Mouse (Mus musculus): ENCODE measurements around the gene Baz2a.

Gene Baz2a

GRCm38 (mm10) chr10:128081807-128082476 is 9.4 kb upstream of the Baz2a start:
- CTCF ChIA-PET, result no interaction called here

GRCm38 (mm10) chr10:128082477-128082808 is 8.9 kb upstream of the Baz2a start:
- CTCF ChIA-PET, result interaction anchor here (1.0 kb wide), 1 partner anchor 15 kb away, joined by 3 read pairs; no protein-coding TSS in a partner anchor

GRCm38 (mm10) chr10:128082880-128083421 is 8.4 kb upstream of the Baz2a start, which contains the start of gene Atp5b:
Gene Atp5b, plus strand, starts transcription at chr10:128083273.
- CTCF ChIA-PET, result interaction anchor here (1.0 kb wide), 1 partner anchor 14 kb away, joined by 3 read pairs; no protein-coding TSS in a partner anchor

- CTCF ChIA-PET, result interaction anchor here (0.6 to 1.0 kb wide), 3 partner anchors 14 to 624 kb away, joined by 3 to 6 read pairs (median 3); no protein-coding TSS in a partner anchor
Observed at GRCm38 (mm10) chr10:128083688-128084087, 7.7 kb upstream of the Baz2a start.

GRCm38 (mm10) chr10:128084160-128084559 is 7.2 kb upstream of the Baz2a start:
- CTCF ChIA-PET, result interaction anchor here (0.6 kb wide), 1 partner anchor 623 kb away, joined by 6 read pairs; no protein-coding TSS in a partner anchor

- CTCF ChIA-PET, result interaction anchor here (1.5 kb wide), 1 partner anchor 9 kb away, joined by 3 read pairs; no protein-coding TSS in a partner anchor
Observed at GRCm38 (mm10) chr10:128086391-128086790, 5.0 kb upstream of the Baz2a start.

GRCm38 (mm10) chr10:128087216-128087615 is 4.2 kb upstream of the Baz2a start:
- CTCF ChIA-PET, result interaction anchor here (1.5 kb wide), 1 partner anchor 10 kb away, joined by 3 read pairs; no protein-coding TSS in a partner anchor

- CTCF ChIA-PET, result no interaction called here
Observed at GRCm38 (mm10) chr10:128088181-128088580, 3.2 kb upstream of the Baz2a start.

- CTCF ChIA-PET, result interaction anchor here (0.6 kb wide), 1 partner anchor 87 kb away, joined by 12 read pairs; no protein-coding TSS in a partner anchor
Observed at GRCm38 (mm10) chr10:128089842-128090241, 1.5 kb upstream of the Baz2a start.

- CTCF ChIA-PET, result interaction anchor here (0.7 to 1.0 kb wide), 2 partner anchors 18 to 979 kb away, joined by 4 to 9 read pairs; no protein-coding TSS in a partner anchor
Observed at GRCm38 (mm10) chr10:128090651-128091563, 470 bp upstream of the Baz2a start.

GRCm38 (mm10) chr10:128092506-128093495 is 1.4 kb downstream of the Baz2a start:
- CTCF ChIA-PET, result interaction anchor here (0.6 kb wide), 2 partner anchors 86 to 91 kb away, joined by 3 to 4 read pairs; no protein-coding TSS in a partner anchor

GRCm38 (mm10) chr10:128093496-128094294 is 2.3 kb downstream of the Baz2a start:
- CTCF ChIA-PET, result interaction anchor here (0.5 kb wide), 1 partner anchor 418 kb away, joined by 8 read pairs; no protein-coding TSS in a partner anchor

GRCm38 (mm10) chr10:128094340-128094968 is 3.1 kb downstream of the Baz2a start:
- CTCF ChIA-PET, result interaction anchor here (0.6 to 1.0 kb wide), 5 partner anchors 17 to 654 kb away, joined by 3 to 5 read pairs (median 4); no protein-coding TSS in a partner anchor

GRCm38 (mm10) chr10:128095003-128095636 is 3.7 kb downstream of the Baz2a start:
- CTCF ChIA-PET, result interaction anchor here (0.6 to 1.0 kb wide), 5 partner anchors 18 to 653 kb away, joined by 3 to 5 read pairs (median 4); no protein-coding TSS in a partner anchor

GRCm38 (mm10) chr10:128096313-128096692 is 4.9 kb downstream of the Baz2a start:
- CTCF ChIA-PET, result no interaction called here

- CTCF ChIA-PET, result interaction anchor here (0.5 to 1.5 kb wide), 2 partner anchors 14 to 709 kb away, joined by 3 read pairs; partner anchors contain the start of gene Atp5b
Observed at GRCm38 (mm10) chr10:128096693-128097586, 5.6 kb downstream of the Baz2a start.

- CTCF ChIA-PET, result interaction anchor here (1.5 kb wide), 1 partner anchor 15 kb away, joined by 3 read pairs; the partner anchor contains the start of gene Atp5b
Observed at GRCm38 (mm10) chr10:128097587-128097971, 6.2 kb downstream of the Baz2a start.

All from spleen, embryonic (tissue).